Mouse (Mus musculus): ENCODE measurements around the gene Mycl.

DNA sequence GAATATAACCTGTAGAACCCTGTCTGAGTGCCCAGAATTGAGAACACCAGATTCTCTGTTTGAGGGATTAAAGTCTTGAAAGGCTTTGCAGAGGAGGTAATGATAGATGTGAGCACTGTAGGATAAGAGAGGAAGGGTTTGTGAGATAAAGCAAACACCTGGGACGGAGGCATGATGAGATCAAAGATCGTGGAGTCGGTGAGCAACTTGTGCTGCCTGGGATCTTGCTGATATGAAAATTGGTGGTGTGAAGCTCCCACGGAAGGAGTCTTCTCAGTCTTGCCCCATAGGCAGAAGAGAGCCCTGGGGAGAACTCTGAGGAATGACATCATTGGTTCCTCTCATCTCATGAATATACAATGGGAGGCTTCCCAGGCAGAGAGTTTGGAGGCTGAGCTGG is 27.3 kb upstream of the Mycl start:
- TF ChIP-seq GATA1 (IDR thresholded peaks at IDR 0.05; ENCODE audit: low read length), result no peak
- TF ChIP-seq TAL1 (IDR thresholded peaks at IDR 0.05; ENCODE audit: low read length), result no peak
